Mouse (Mus musculus): ENCODE measurements at regions not wholly inside any gene's neighbourhood (a gene's known extent, or its start where the extent isn't known, plus 50 kb on each side); places are given as distances from the start of the nearest gene placed in this dataset.

DNA sequence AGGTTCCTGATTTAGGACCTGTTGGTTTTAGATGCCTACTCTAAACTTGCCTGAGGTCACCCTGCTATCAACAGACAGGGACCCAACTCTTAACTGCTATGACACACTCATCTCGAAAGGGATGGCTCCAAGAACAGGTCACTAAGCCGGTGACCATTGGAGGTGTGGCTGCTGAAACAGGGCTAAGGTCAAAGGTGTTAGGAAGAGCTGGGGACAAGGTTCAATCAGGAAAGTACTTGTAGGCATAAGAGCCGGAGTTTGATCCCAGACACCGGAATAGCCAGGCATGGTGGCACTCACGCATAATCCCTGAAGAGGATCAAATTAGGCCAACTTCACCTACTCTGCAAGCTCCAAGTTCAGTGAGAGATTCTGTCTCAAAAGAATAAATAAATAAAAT lies 222.4 kb upstream of the Dynlrb2 start:
- TF ChIP-seq EP300 (IDR thresholded peaks at IDR 0.05; ENCODE audit: low read depth) (no peak), CTCF (IDR thresholded peaks at IDR 0.05; ENCODE audit: low read depth) (no peak)

Measured in liver, embryonic 14.5 days (tissue).